Mouse (Mus musculus) lung, embryonic 15.5 days (tissue): ENCODE results near the gene Ahnak2. TPM values are rescaled to one million over a fixed set of nuclear protein-coding genes. Genes with fewer than 3 reads are reported as not detected.

Experiments used
- ATAC-seq: fragments of 200-750 bp; cut with Nextera tagmentation; 2 replicates; pipeline ENCODE4 v1.8.0; 2017; ENCODE audit warnings: moderate number of reproducible peaks, borderline replicate concordance; ENCODE audit not compliant: low FRiP score, low TSS enrichment; ENCODE audit errors: extremely low read depth
- H3K27ac ChIP-seq: fragments of 300-500 bp; sonication (generic); 2 replicates; pipeline ENCODE4 v1.5.1; 2015; ENCODE audit warnings: moderate library complexity, mild to moderate bottlenecking, inconsistent platforms
- H3K27me3 ChIP-seq: fragments of 300-500 bp; sonication (generic); 2 replicates; pipeline ENCODE4 v1.6.1; 2015; ENCODE audit warnings: inconsistent platforms
- H3K36me3 ChIP-seq: fragments of 300-500 bp; sonication (generic); 2 replicates; pipeline ENCODE4 v1.6.1; 2015; ENCODE audit warnings: inconsistent platforms
- H3K4me1 ChIP-seq: fragments of 300-500 bp; sonication (generic); 2 replicates; pipeline ENCODE4 v1.6.1; 2015; ENCODE audit warnings: inconsistent platforms
- H3K4me2 ChIP-seq: fragments of 300-500 bp; sonication (generic); 2 replicates; pipeline ENCODE4 v1.6.1; 2015; ENCODE audit warnings: inconsistent platforms, mild to moderate bottlenecking, moderate library complexity
- H3K4me3 ChIP-seq: fragments of 300-500 bp; sonication (generic); 2 replicates; pipeline ENCODE4 v1.5.1; 2015; ENCODE audit warnings: mild to moderate bottlenecking, inconsistent platforms
- H3K9ac ChIP-seq: fragments of 300-500 bp; sonication (generic); 2 replicates; pipeline ENCODE4 v1.6.1; 2015; ENCODE audit warnings: inconsistent platforms
- H3K9me3 ChIP-seq: fragments of 300-500 bp; sonication (generic); 2 replicates; pipeline ENCODE4 v1.6.1; 2016; ENCODE audit warnings: inconsistent platforms
- WGBS: fragments of 180-500 bp; shearing (Covaris S2); methylation state at CpG from one replicate; pipeline ENCODE4 v1.1.7; 2015; 5-methylcytosine and 5-hydroxymethylcytosine counted together
- microRNA-seq: library from miRNA; unstranded; fragments of <30 nt; microRNA quantifications from one replicate; pipeline ENCODE4, GENCODE M21; 2016
- polyA plus RNA-seq: library from polyadenylated mRNA; unstranded; fragments of >200 nt; fragmentation: Nextera tagmentation; extraction: Ambion mirVana; gene quantifications from 2 replicates; pipeline ENCODE4 v1.2.1, GENCODE M21; 2015

The Ahnak2 gene
- polyA plus RNA-seq, 1 experiment from 2014 or later: 0.98 TPM

- Histone ChIP-seq H3K27ac (peak overlapping the region; percentile 97), H3K9ac (peak overlapping the region; percentile 69), H3K9me3 (no peaks in the 10 kb centered on the region), H3K4me3 (peak overlapping the region; percentile 83), H3K4me1 (peaks cover 32% of the 10 kb centered on the region), H3K4me2 (peak overlapping the region; percentile 98), H3K36me3 (peaks cover 4% of the 10 kb centered on the region; the same call in 1 of the 2 replicates), H3K27me3 (peaks cover 19% of the 10 kb centered on the region)
- under 1% methylated on average over 55 of the region's 75 CpGs for WGBS
- peak; percentile 58 for ATAC-seq
Observed at GRCm38 (mm10) chr12:112722240-112723027, 80.0 kb downstream of the Ahnak2 start.

Small RNA genes lying within 50 kb of the gene (microRNA-seq; reads per million reads assigned to microRNA genes)
- gene Mir6940: 1.1 reads per million

Other genes starting within 250 kb of the Ahnak2 start
- gene Inf2, start 213.9 kb downstream of the Ahnak2 start, polyA plus RNA-seq: 3.7 and 4.3 TPM in 2 replicates
- 8.3 and 9.3 TPM in 2 replicates for gene Adssl1, start 182.6 kb downstream of the Ahnak2 start, polyA plus RNA-seq
- 232 and 246 TPM in 2 replicates for gene Siva1, start 158.0 kb downstream of the Ahnak2 start, polyA plus RNA-seq
- 145 and 157 TPM in 2 replicates for gene Akt1, start 127.8 kb downstream of the Ahnak2 start, polyA plus RNA-seq
- gene Zbtb42, start 123.8 kb downstream of the Ahnak2 start, polyA plus RNA-seq: 11.4 TPM in 2 replicates
- 18.6 and 20.8 TPM in 2 replicates for gene Cep170b, start 82.2 kb downstream of the Ahnak2 start, polyA plus RNA-seq
- gene Pld4, start 42.0 kb downstream of the Ahnak2 start, polyA plus RNA-seq: 12.7 and 17.9 TPM in 2 replicates
- 6.9 and 7.4 TPM in 2 replicates for gene Clba1, start 6.3 kb upstream of the Ahnak2 start, polyA plus RNA-seq
- gene Cdca4, start 26.8 kb upstream of the Ahnak2 start, polyA plus RNA-seq: 125 and 129 TPM in 2 replicates
- 0.13 and 0.79 TPM in 2 replicates for gene Gpr132, start 65.6 kb upstream of the Ahnak2 start, polyA plus RNA-seq
- gene Jag2, start 127.1 kb upstream of the Ahnak2 start, polyA plus RNA-seq: 6.2 and 7.2 TPM in 2 replicates
- gene Nudt14, start 139.5 kb upstream of the Ahnak2 start, polyA plus RNA-seq: 103 and 120 TPM in 2 replicates
- gene Btbd6, start 173.8 kb upstream of the Ahnak2 start, polyA plus RNA-seq: 25.7 and 28.1 TPM in 2 replicates
- gene Brf1, start 198.0 kb upstream of the Ahnak2 start, polyA plus RNA-seq: 56.1 and 63.3 TPM in 2 replicates
- gene Pacs2, start 211.9 kb upstream of the Ahnak2 start, polyA plus RNA-seq: 11.7 and 13.2 TPM in 2 replicates